Mouse (Mus musculus) adrenal gland, postnatal 36 days (tissue): Measurements from ENCODE around the gene Bend5. TPM values are rescaled to one million over a fixed set of nuclear protein-coding genes. Genes with fewer than 3 reads are reported as not detected.

Experiments used
- DNase-seq, 2 experiments: peaks; one replicate each; pipeline ENCODE4 v3.0.0; 2021; ENCODE audit warnings: mixed read lengths in 1 of 2
- long read RNA-seq, 2 experiments: library from polyadenylated mRNA; stranded (forward); transcript quantifications; one replicate each; pipeline ENCODE4 v2.0.0; 2021; ENCODE audit warnings: borderline sequencing depth in 2 of 2
- total RNA-seq, 2 experiments: library from RNA; stranded (reverse); gene quantifications; 2 replicates each; pipeline ENCODE4 v1.2.3; 2021

The Bend5 gene
- 10 to 100 TPM; 12.0 to 12.2 TPM for total RNA-seq
- long read RNA-seq, experiment 1, transcript Bend5-201 (6 exons, 1,826 nt): major isoform, 8 of 15 reads
- long read RNA-seq, experiment 1, partial matches to known transcripts: 0 of 15 reads
- long read RNA-seq, experiment 1, other reads (novel, unspliced or antisense): 5 of 15 reads
- long read RNA-seq, experiment 2, partial matches to known transcripts: 0 of 8 reads
- long read RNA-seq, experiment 2, other reads (novel, unspliced or antisense): 2 of 8 reads

- DNase-seq: peak; percentile 79 to 84
These were observed at the start of gene Bend5 for GRCm38 (mm10) chr4:111414818-111415488. Gene Bend5 (plus strand): TSS chr4:111415006.

GRCm38 (mm10) chr4:111367771-111368170 lies 47.0 kb upstream of the Bend5 start:
- no peak for DNase-seq

GRCm38 (mm10) chr4:111377159-111377558 lies 37.6 kb upstream of the Bend5 start:
- DNase-seq: no peak

- no peak for DNase-seq
These were observed 36.7 kb upstream of the Bend5 start for GRCm38 (mm10) chr4:111378071-111378470.

- no peak for DNase-seq
These were observed 31.7 kb upstream of the Bend5 start for GRCm38 (mm10) chr4:111383101-111383500.

- DNase-seq: no peak
These were observed 24.1 kb upstream of the Bend5 start for GRCm38 (mm10) chr4:111390736-111391135.

GRCm38 (mm10) chr4:111399784-111400183 lies 15.0 kb upstream of the Bend5 start:
- no peak for DNase-seq

- no peak for DNase-seq
These were observed 14.1 kb upstream of the Bend5 start for GRCm38 (mm10) chr4:111400676-111401075.

- DNase-seq: no peak
These were observed 11.6 kb upstream of the Bend5 start for GRCm38 (mm10) chr4:111403243-111403642.

GRCm38 (mm10) chr4:111410731-111411130 lies 4.1 kb upstream of the Bend5 start:
- DNase-seq: no peak

- peak in 1 of 2 experiments; percentile 17 for DNase-seq
These were observed 407 bp upstream of the Bend5 start for GRCm38 (mm10) chr4:111414399-111414798.

- DNase-seq: no peak
These were observed 1.3 kb downstream of the Bend5 start for GRCm38 (mm10) chr4:111416126-111416525.

GRCm38 (mm10) chr4:111416551-111416950 lies 1.7 kb downstream of the Bend5 start:
- no peak for DNase-seq

GRCm38 (mm10) chr4:111417716-111418115 lies 2.9 kb downstream of the Bend5 start:
- no peak for DNase-seq

GRCm38 (mm10) chr4:111419476-111419875 lies 4.7 kb downstream of the Bend5 start:
- DNase-seq: no peak

GRCm38 (mm10) chr4:111420031-111420430 lies 5.2 kb downstream of the Bend5 start:
- no peak for DNase-seq

- DNase-seq: no peak
These were observed 6.1 kb downstream of the Bend5 start for GRCm38 (mm10) chr4:111420955-111421354.

- DNase-seq: no peak
These were observed 7.0 kb downstream of the Bend5 start for GRCm38 (mm10) chr4:111421785-111422184.

- peak; percentile 13 to 40 for DNase-seq
These were observed 9.7 kb downstream of the Bend5 start for GRCm38 (mm10) chr4:111424371-111424950.

- peak; percentile 38 to 46 for DNase-seq
These were observed 10.4 kb downstream of the Bend5 start for GRCm38 (mm10) chr4:111425170-111425569.

GRCm38 (mm10) chr4:111431186-111431585 lies 16.4 kb downstream of the Bend5 start:
- no peak for DNase-seq

- no peak for DNase-seq
These were observed 17.2 kb downstream of the Bend5 start for GRCm38 (mm10) chr4:111432013-111432412.

GRCm38 (mm10) chr4:111432417-111432816 lies 17.6 kb downstream of the Bend5 start:
- no peak for DNase-seq
